Mouse (Mus musculus) lung, postnatal 0 days (tissue): Measurements from ENCODE around the gene Pafah1b1. TPM values are rescaled to one million over a fixed set of nuclear protein-coding genes. Genes with fewer than 3 reads are reported as not detected.

Experiments
- ATAC-seq: fragments of 200-750 bp; cut with Nextera tagmentation; 2 replicates; pipeline ENCODE4 v1.8.0; 2017; ENCODE audit warnings: moderate library complexity
- DNase-seq: peaks from one replicate; pipeline ENCODE4 v3.0.0-alpha.2; 2016; ENCODE audit warnings: low spot score
- H3K27ac ChIP-seq: fragments of 300-500 bp; sonication (generic); 2 replicates; pipeline ENCODE4 v1.5.1; 2014; ENCODE audit warnings: antibody characterized with exemption, mild to moderate bottlenecking, low read length, mixed read lengths
- H3K27me3 ChIP-seq: fragments of 300-500 bp; sonication (generic); replicated peaks from 2 replicates; pipeline ENCODE4 v1.6.1; 2014; ENCODE audit warnings: low read length, mixed read lengths; ENCODE audit not compliant: insufficient read depth
- H3K36me3 ChIP-seq: fragments of 300-500 bp; sonication (generic); 2 replicates; pipeline ENCODE4 v1.6.1; 2014; ENCODE audit warnings: low read length, mixed read lengths; ENCODE audit not compliant: insufficient read depth
- H3K4me1 ChIP-seq: fragments of 300-500 bp; sonication (generic); 2 replicates; pipeline ENCODE4 v1.6.1; 2014; ENCODE audit warnings: antibody characterized with exemption, low read depth, low read length, mixed read lengths; ENCODE audit not compliant: insufficient read depth
- H3K4me2 ChIP-seq: fragments of 300-500 bp; sonication (generic); replicated peaks from 2 replicates; pipeline ENCODE4 v1.6.1; 2014; ENCODE audit warnings: low read depth, mild to moderate bottlenecking, low read length, moderate library complexity, mixed read lengths
- H3K4me3 ChIP-seq: fragments of 300-500 bp; sonication (generic); 2 replicates; pipeline ENCODE4 v1.5.1; 2014; ENCODE audit warnings: low read depth, low read length
- H3K9ac ChIP-seq: fragments of 300-500 bp; sonication (generic); replicated peaks from 2 replicates; pipeline ENCODE4 v1.6.1; 2014; ENCODE audit warnings: low read depth, mild to moderate bottlenecking
- H3K9me3 ChIP-seq: fragments of 300-500 bp; sonication (generic); 2 replicates; pipeline ENCODE4 v1.6.1; 2016; ENCODE audit warnings: low read length, mixed read lengths
- CTCF ChIP-seq: IDR thresholded peaks from 2 replicates; pipeline ENCODE4 v1.5.1; 2016; ENCODE audit warnings: antibody characterized with exemption, mild to moderate bottlenecking
- EP300 ChIP-seq: IDR thresholded peaks from 2 replicates; pipeline ENCODE4 v1.6.1; 2016; ENCODE audit warnings: antibody characterized with exemption, mild to moderate bottlenecking, control low read depth
- WGBS: fragments of 180-500 bp; shearing (Covaris S2); extraction: QIAGEN DNeasy Blood & Tissue Kit; methylation state at CpG from one replicate; pipeline ENCODE4 v1.1.7; 2014; 5-methylcytosine and 5-hydroxymethylcytosine counted together
- polyA plus RNA-seq: library from polyadenylated mRNA; unstranded; fragments of >200 nt; fragmentation: Nextera tagmentation; extraction: Ambion mirVana; gene quantifications from 2 replicates; pipeline ENCODE4 v1.2.1, GENCODE M21; 2015

Pafah1b1 gene
- polyA plus RNA-seq, 1 experiment from 2014 or later, result 49.1 TPM

- TF ChIP-seq EP300, result no peak
- TF ChIP-seq CTCF, result no peak
- 68% methylated on average over 6 of the region's 6 CpGs for WGBS
- peak; percentile 25; the same call in 1 of the 2 replicates for ATAC-seq
- no peak for DNase-seq
- H3K4me3 ChIP-seq, result no peak overlapping the region
- no peak overlapping the region for H3K4me2 ChIP-seq
- peaks cover 16% of the 10 kb centered on the region; the same call in 1 of the 2 replicates for H3K36me3 ChIP-seq
- no peak overlapping the region for H3K9ac ChIP-seq
- no peaks in the 10 kb centered on the region for H3K27me3 ChIP-seq
- no peaks in the 10 kb centered on the region for H3K9me3 ChIP-seq
- H3K4me1 ChIP-seq, result no peaks in the 10 kb centered on the region
- no peak overlapping the region for H3K27ac ChIP-seq
These were observed 51.5 kb downstream of the Pafah1b1 start for GRCm38 (mm10) chr11:74672901-74673513.

DNA sequence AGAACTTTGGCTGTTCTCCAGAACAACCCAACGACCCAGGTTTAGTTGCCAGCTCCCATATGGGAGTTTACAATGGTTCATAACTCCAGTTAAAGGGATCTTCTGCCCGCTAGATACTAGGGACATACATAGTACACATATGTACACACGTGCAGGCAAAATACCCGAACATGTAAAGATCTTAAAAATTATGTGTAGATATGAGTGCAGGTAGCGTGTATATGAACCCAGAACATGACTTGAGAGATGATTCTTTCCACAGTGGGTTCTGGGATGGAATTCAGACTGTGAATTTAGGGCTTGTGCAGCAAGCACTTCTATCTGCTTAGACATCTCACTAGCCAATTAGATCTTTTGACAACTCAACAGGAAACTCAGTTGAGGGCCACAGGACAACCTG, 52.6 kb downstream of the Pafah1b1 start:
- Histone ChIP-seq H3K9me3 (no peaks in the 10 kb centered on the region), H3K4me1 (no peaks in the 10 kb centered on the region), H3K4me3 (no peak overlapping the region), H3K36me3 (0 out of 2 replicates have a peak, but pooled peaks cover 14% of the 10 kb centered on the region), H3K9ac (no peak overlapping the region), H3K27me3 (no peaks in the 10 kb centered on the region), H3K4me2 (no peak overlapping the region), H3K27ac (no peak overlapping the region)
- TF ChIP-seq CTCF (no peak), EP300 (no peak)
- DNase-seq, result no peak
- ATAC-seq, result no peak
- 81% methylated on average over 5 of the region's 5 CpGs for WGBS

- H3K4me2 ChIP-seq, result no peak overlapping the region
- H3K4me1 ChIP-seq, result no peaks in the 10 kb centered on the region
- H3K27me3 ChIP-seq, result no peaks in the 10 kb centered on the region
- H3K4me3 ChIP-seq, result no peak overlapping the region
- 73% methylated on average over 1 of the region's 1 CpGs for WGBS
- no peak for DNase-seq
- H3K9ac ChIP-seq, result no peak overlapping the region
- no peaks in the 10 kb centered on the region for H3K9me3 ChIP-seq
- no peak overlapping the region for H3K27ac ChIP-seq
- peaks cover 19% of the 10 kb centered on the region; the same call in 1 of the 2 replicates for H3K36me3 ChIP-seq
- TF ChIP-seq CTCF, result no peak
- no peak for TF ChIP-seq EP300
- no peak for ATAC-seq
These were observed 53.5 kb downstream of the Pafah1b1 start for GRCm38 (mm10) chr11:74671013-74671412.

- Histone ChIP-seq H3K9me3 (no peaks in the 10 kb centered on the region), H3K27ac (no peak overlapping the region), H3K36me3 (peaks cover 21% of the 10 kb centered on the region; the same call in 1 of the 2 replicates), H3K27me3 (no peaks in the 10 kb centered on the region), H3K9ac (no peak overlapping the region), H3K4me3 (no peak overlapping the region), H3K4me1 (no peaks in the 10 kb centered on the region), H3K4me2 (no peak overlapping the region)
- DNase-seq (no peak), ATAC-seq (no peak)
- TF ChIP-seq CTCF, result no peak
- no peak for TF ChIP-seq EP300
These were observed 54.3 kb downstream of the Pafah1b1 start for GRCm38 (mm10) chr11:74670151-74670550.

- H3K9me3 ChIP-seq, result no peaks in the 10 kb centered on the region
- TF ChIP-seq CTCF, result no peak
- no peak for TF ChIP-seq EP300
- DNase-seq, result no peak
- no peak for ATAC-seq
- no peaks in the 10 kb centered on the region for H3K4me1 ChIP-seq
- H3K4me3 ChIP-seq, result no peak overlapping the region
- no peak overlapping the region for H3K9ac ChIP-seq
- no peak overlapping the region for H3K27ac ChIP-seq
- 83% methylated on average over 2 of the region's 2 CpGs for WGBS
- no peak overlapping the region for H3K4me2 ChIP-seq
- no peaks in the 10 kb centered on the region for H3K27me3 ChIP-seq
- peaks cover 29% of the 10 kb centered on the region; the same call in 1 of the 2 replicates for H3K36me3 ChIP-seq
These were observed 55.5 kb downstream of the Pafah1b1 start for GRCm38 (mm10) chr11:74668971-74669370.

DNA sequence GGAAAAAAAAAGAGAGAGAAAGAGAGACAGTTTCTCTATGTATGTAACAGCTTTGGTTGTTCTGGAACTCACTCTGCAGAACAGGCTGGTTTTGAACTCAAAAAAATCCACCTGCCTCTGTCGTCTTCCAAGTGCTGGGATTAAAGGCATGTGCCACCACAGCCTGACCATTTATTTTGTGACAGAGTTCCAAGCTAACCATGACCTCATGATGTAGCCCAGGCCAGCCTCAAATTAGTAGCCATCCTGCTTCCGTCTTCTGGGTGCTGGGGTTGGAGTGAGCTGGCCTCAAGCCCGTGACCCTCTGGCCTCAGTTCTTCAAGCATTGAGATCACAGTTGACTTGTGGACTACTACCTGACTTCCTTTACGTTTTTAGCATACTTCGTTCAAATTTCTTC, 56.0 kb downstream of the Pafah1b1 start:
- 86% methylated on average over 5 of the region's 5 CpGs for WGBS
- no peak overlapping the region for H3K4me3 ChIP-seq
- H3K9ac ChIP-seq, result no peak overlapping the region
- ATAC-seq (no peak), DNase-seq (no peak)
- no peaks in the 10 kb centered on the region for H3K4me1 ChIP-seq
- H3K9me3 ChIP-seq, result no peaks in the 10 kb centered on the region
- H3K27ac ChIP-seq, result no peak overlapping the region
- TF ChIP-seq CTCF (no peak), EP300 (no peak)
- no peak overlapping the region for H3K4me2 ChIP-seq
- peaks cover 33% of the 10 kb centered on the region; the same call in 1 of the 2 replicates for H3K36me3 ChIP-seq
- no peaks in the 10 kb centered on the region for H3K27me3 ChIP-seq

DNA sequence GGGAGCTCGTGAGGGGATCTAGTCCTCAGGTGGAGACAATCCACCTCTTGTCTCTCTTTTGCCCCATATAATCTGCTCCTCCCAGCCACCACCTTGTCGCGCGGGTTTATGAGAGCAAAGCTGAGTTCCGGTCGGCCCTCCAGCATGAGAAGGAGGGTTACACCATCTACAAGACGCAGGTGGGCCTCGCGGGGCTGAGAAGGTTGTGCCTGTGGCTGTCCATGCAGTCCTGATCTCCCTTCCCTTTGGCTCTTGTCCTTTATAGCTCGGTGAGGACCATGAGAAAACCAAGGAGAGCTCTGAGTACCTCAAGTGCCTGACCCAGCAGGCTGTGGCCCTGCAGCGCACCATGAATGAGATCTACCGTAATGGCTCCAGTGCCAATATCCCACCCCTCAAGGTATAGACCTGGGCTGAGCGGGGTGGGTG, 56.9 kb downstream of the Pafah1b1 start:
- Histone ChIP-seq H3K4me2 (no peak overlapping the region), H3K36me3 (peaks cover 35% of the 10 kb centered on the region; the same call in 1 of the 2 replicates), H3K4me3 (no peak overlapping the region), H3K27me3 (no peaks in the 10 kb centered on the region), H3K4me1 (no peaks in the 10 kb centered on the region), H3K9ac (no peak overlapping the region), H3K27ac (no peak overlapping the region), H3K9me3 (no peaks in the 10 kb centered on the region)
- ATAC-seq, result no peak
- WGBS, result 93% methylated on average over 13 of the region's 13 CpGs
- TF ChIP-seq EP300 (no peak), CTCF (no peak)
- DNase-seq, result no peak
